In the genomic region with DNA sequence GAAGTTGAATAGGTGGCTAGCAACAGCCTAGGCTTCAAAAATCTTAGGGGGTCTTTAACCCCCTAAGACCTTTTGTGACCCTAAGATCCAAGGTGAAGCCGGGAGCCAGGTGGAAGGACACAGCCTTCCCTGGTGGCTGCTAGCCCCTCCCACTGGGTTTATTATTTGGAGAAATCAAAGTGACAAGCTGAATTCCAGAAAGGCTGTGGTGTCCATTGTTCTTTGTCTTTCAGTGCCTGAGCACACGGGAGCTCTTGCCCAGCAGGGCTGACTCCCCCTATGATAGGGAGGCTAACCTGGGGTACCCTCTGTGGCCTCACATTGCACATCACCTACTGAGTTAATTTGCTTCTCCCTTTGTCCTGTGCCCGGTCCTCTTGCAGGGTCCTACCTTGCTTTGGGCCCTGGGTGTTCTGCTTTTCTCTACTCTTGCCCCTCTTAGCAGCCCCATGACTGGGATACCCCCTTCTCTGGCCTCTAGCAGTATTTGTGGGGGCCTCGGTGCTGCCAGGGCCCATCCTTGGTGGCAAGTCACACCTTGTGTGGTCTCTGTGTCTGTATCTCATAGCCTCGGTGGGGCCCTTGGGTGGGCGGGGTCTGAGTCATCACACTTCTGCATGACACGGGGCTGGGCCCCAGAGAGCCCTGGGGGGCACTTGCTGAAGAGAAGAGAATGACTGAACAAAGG, we compare ENCODE assay signal across 16 mouse cellular contexts. TPM values are rescaled to one million over a fixed set of nuclear protein-coding genes. Genes with fewer than 3 reads are reported as not detected.
A peak's percentile ranks its signal among the peaks of the same experiment; 100 is the strongest.
DNase-seq lines count a peak whose midpoint lies in the region; ATAC-seq lines count a peak whose summit lies in the region.
"Had no signal": no experiment of that assay in that cellular context is flagged by ENCODE, and none has a peak within 500 bp of the region (broad histone marks: within the 10 kb centered on the region; RNA-seq: fewer than 3 reads in every experiment).

No protein-coding gene starts in this region.

- WGBS in kidney, embryonic 15.5 days: 44% methylated on average over 7 of the region's 7 CpGs
- 31% methylated on average over 7 of the region's 7 CpGs for WGBS in embryonic facial prominence, embryonic 12.5 days
- WGBS in forebrain, embryonic 12.5 days: 34% methylated on average over 7 of the region's 7 CpGs
- 42% methylated on average over 7 of the region's 7 CpGs for WGBS in limb, embryonic 12.5 days

- no peak for ATAC-seq in kidney, embryonic 15.5 days (replicated peaks; ENCODE audit: low FRiP score)
- ATAC-seq in embryonic facial prominence, embryonic 12.5 days (ENCODE audit: insufficient number of reproducible peaks, insufficient read depth, low FRiP score, low TSS enrichment): peak; percentile 32; the same call in 1 of the 2 replicates
- ATAC-seq in forebrain, embryonic 12.5 days (ENCODE audit: low FRiP score): peak; percentile 47; the same call in 1 of the 2 replicates
- ATAC-seq in limb, embryonic 12.5 days (ENCODE audit: insufficient number of reproducible peaks, insufficient read depth, low FRiP score, low TSS enrichment, low read depth): peak; percentile 29; the same call in 1 of the 2 replicates
- ATAC-seq in monocyte, adult 5-6 weeks (replicated peaks; ENCODE audit: insufficient number of reproducible peaks, low FRiP score, low TSS enrichment, poor library complexity, severe bottlenecking): no peak
- ATAC-seq: intestine, postnatal 0 days had no signal

- no peak overlapping the region for H3K4me2 ChIP-seq in kidney, embryonic 15.5 days
- no peak overlapping the region for H3K4me2 ChIP-seq in embryonic facial prominence, embryonic 12.5 days (replicated peaks)
- no peak overlapping the region for H3K4me2 ChIP-seq in forebrain, embryonic 12.5 days
- H3K4me2 ChIP-seq in limb, embryonic 12.5 days: no peak overlapping the region

- H3K4me1 ChIP-seq in kidney, embryonic 15.5 days: peaks cover 28% of the 10 kb centered on the region
- H3K4me1 ChIP-seq in embryonic facial prominence, embryonic 12.5 days: peaks cover 26% of the 10 kb centered on the region
- H3K4me1 ChIP-seq in forebrain, embryonic 12.5 days: peaks cover 31% of the 10 kb centered on the region
- H3K4me1 ChIP-seq in limb, embryonic 12.5 days (replicated peaks): peaks cover 32% of the 10 kb centered on the region

- no peaks in the 10 kb centered on the region for H3K27me3 ChIP-seq in kidney, embryonic 15.5 days
- no peaks in the 10 kb centered on the region for H3K27me3 ChIP-seq in embryonic facial prominence, embryonic 12.5 days
- H3K27me3 ChIP-seq in forebrain, embryonic 12.5 days: no peaks in the 10 kb centered on the region
- no peaks in the 10 kb centered on the region for H3K27me3 ChIP-seq in limb, embryonic 12.5 days

- no peak overlapping the region for H3K27ac ChIP-seq in kidney, embryonic 15.5 days
- peak overlapping the region; percentile 51; the same call in 1 of the 2 replicates for H3K27ac ChIP-seq in embryonic facial prominence, embryonic 12.5 days
- peak overlapping the region; percentile 38; the same call in 1 of the 2 replicates for H3K27ac ChIP-seq in forebrain, embryonic 12.5 days
- H3K27ac ChIP-seq in limb, embryonic 12.5 days: peak overlapping the region; percentile 41; the same call in 1 of the 2 replicates
- H3K27ac ChIP-seq: macrophage had no signal

- H3K4me3 ChIP-seq in kidney, embryonic 15.5 days (replicated peaks): no peak overlapping the region
- H3K4me3 ChIP-seq in embryonic facial prominence, embryonic 12.5 days: no peak overlapping the region
- no peak overlapping the region for H3K4me3 ChIP-seq in forebrain, embryonic 12.5 days (replicated peaks)
- no peak overlapping the region for H3K4me3 ChIP-seq in limb, embryonic 12.5 days (replicated peaks)
- H3K4me3 ChIP-seq: erythroblast, embryonic 14.5 days; myocyte had no signal

- 0 out of 2 replicates have a peak overlapping the region, but pooled peaks have one; percentile 14 for H3K9ac ChIP-seq in kidney, embryonic 15.5 days
- no peak overlapping the region for H3K9ac ChIP-seq in embryonic facial prominence, embryonic 12.5 days
- H3K9ac ChIP-seq in forebrain, embryonic 12.5 days: no peak overlapping the region
- H3K9ac ChIP-seq in limb, embryonic 12.5 days (replicated peaks): no peak overlapping the region

- no peaks in the 10 kb centered on the region for H3K9me3 ChIP-seq in kidney, embryonic 15.5 days (replicated peaks)
- H3K9me3 ChIP-seq in embryonic facial prominence, embryonic 12.5 days: no peaks in the 10 kb centered on the region
- H3K9me3 ChIP-seq in forebrain, embryonic 12.5 days: 0 out of 2 replicates have a peak, but pooled peaks cover 3% of the 10 kb centered on the region
- H3K9me3 ChIP-seq in limb, embryonic 12.5 days: no peaks in the 10 kb centered on the region

- no peak for DNase-seq in kidney, postnatal 14 days
- no peak for DNase-seq in frontal cortex, adult 2 months (ENCODE audit: extremely low spot score in 1 of 2, low spot score in 1 of 2)
- no peak for DNase-seq in right cerebral cortex, postnatal 25 days
- DNase-seq: cerebellum, adult 11 months; left cerebral cortex, postnatal 4 days; right cerebral cortex, postnatal 4 days; thymus, postnatal 36 days had no signal

- peaks cover 10% of the 10 kb centered on the region; the same call in 1 of the 2 replicates for H3K36me3 ChIP-seq in kidney, embryonic 15.5 days
- peaks cover 19% of the 10 kb centered on the region for H3K36me3 ChIP-seq in embryonic facial prominence, embryonic 12.5 days
- peaks cover 40% of the 10 kb centered on the region for H3K36me3 ChIP-seq in forebrain, embryonic 12.5 days (replicated peaks)
- H3K36me3 ChIP-seq in limb, embryonic 12.5 days: peaks cover 35% of the 10 kb centered on the region

RNA-seq across cellular contexts. Expression of a gene that starts 36.1 kb away (rescaled TPM):
- polyA plus RNA-seq in kidney, embryonic 15.5 days (2015; fragmentation: Nextera tagmentation; extraction: Ambion mirVana): 3.6 and 4.5 TPM in 2 replicates
- 5.0 and 5.6 TPM in 2 replicates for polyA plus RNA-seq in embryonic facial prominence, embryonic 12.5 days (2016; fragmentation: Nextera tagmentation; extraction: Ambion mirVana)
- 11.8 and 14.0 TPM in 2 replicates for polyA plus RNA-seq in forebrain, embryonic 12.5 days (2016; fragmentation: Nextera tagmentation; extraction: Ambion mirVana)
- 6.6 and 6.7 TPM in 2 replicates for polyA plus RNA-seq in limb, embryonic 12.5 days (2016; fragmentation: Nextera tagmentation; extraction: Ambion mirVana)
- polyA plus RNA-seq in frontal cortex, adult 2 months (2012; rRNA removed): 7.6 and 8.3 TPM in 2 replicates
- total RNA-seq in monocyte, adult 5-6 weeks (2017): not detected in 3 replicates
- polyA plus RNA-seq: erythroblast, embryonic 14.5 days; macrophage had no signal

Comparison
In these comparisons a context has a peak if more than half of its experiments do, and no peak if none do; other contexts are left out.
1. ATAC-seq: peak in embryonic facial prominence, embryonic 12.5 days (single experiment), forebrain, embryonic 12.5 days (single experiment) and limb, embryonic 12.5 days (single experiment); none in kidney, embryonic 15.5 days (single experiment) and monocyte, adult 5-6 weeks (single experiment).